Mouse (Mus musculus) thymus, adult 2 months (tissue): ENCODE measurements around the gene Paxx.

Experiments used
- CTCF ChIP-seq: fragments of 200-500 bp; IDR thresholded peaks from 2 replicates; pipeline ENCODE4 v1.5.1; 2012; ENCODE audit warnings: mild to moderate bottlenecking, control low read depth, low read length, moderate library complexity, borderline replicate concordance; ENCODE audit not compliant: control insufficient read depth, poor library complexity, insufficient read depth; ENCODE audit errors: extremely low read depth
- POLR2A ChIP-seq: fragments of 200-500 bp; IDR thresholded peaks from 2 replicates; pipeline ENCODE4 v1.6.1; 2012; ENCODE audit warnings: mild to moderate bottlenecking, low read length, control low read depth, moderate library complexity; ENCODE audit not compliant: control insufficient read depth, poor library complexity, insufficient read depth; ENCODE audit errors: extremely low read depth

DNA sequence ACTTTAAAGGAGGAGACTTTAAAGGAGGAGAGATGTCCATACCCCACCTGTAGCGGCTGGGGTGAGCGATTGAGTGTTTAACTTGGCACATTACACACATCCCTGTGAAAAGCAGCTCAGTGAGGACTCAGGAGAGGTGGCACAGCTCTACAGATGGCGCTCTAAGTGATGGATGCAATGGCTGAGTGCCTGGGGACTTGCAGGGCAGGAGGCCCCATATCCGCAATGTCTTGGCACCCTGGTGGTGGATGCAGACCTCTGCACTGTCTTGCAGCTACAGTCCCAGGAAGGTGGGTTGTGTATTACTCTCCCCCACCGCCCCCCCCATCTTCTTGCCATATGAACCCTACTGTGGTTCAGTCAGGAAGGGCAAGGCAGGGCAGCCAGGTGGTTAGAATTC lies 46.1 kb upstream of the Paxx start:
- TF ChIP-seq CTCF (peak; percentile 66; the same call in 1 of the 2 replicates), POLR2A (no peak)
